Mouse (Mus musculus) CH12.LX (cell line): Measurements from ENCODE around the gene Rpap1.

Experiments used
- BHLHE40 ChIP-seq: IDR thresholded peaks from 2 replicates; pipeline ENCODE4 v1.6.1; 2011; ENCODE audit warnings: mild to moderate bottlenecking, low read depth, low read length, improper control_type of control experiment
- CHD2 ChIP-seq: IDR thresholded peaks from 2 replicates; pipeline ENCODE4 v1.6.1; 2011; ENCODE audit warnings: low read length, improper control_type of control experiment
- CTCF ChIP-seq, 2 experiments: IDR thresholded peaks in 1 of 2; conservative IDR thresholded peaks in 1 of 2; 2 replicates each; pipeline ENCODE4 v1.5.1; 2011 to 2012; ENCODE audit warnings: low read depth in 2 of 2, low read length in 2 of 2, improper control_type of control experiment in 1 of 2, inconsistent platforms in 1 of 2, mild to moderate bottlenecking in 1 of 2, moderate library complexity in 1 of 2
- ETS1 ChIP-seq: conservative IDR thresholded peaks from 2 replicates; pipeline ENCODE4 v1.6.1; 2012; ENCODE audit warnings: low read depth, mild to moderate bottlenecking, inconsistent platforms, low read length, improper control_type of control experiment, moderate library complexity
- IRF4 ChIP-seq: IDR thresholded peaks from 2 replicates; pipeline ENCODE4 v1.6.1; 2014; ENCODE audit warnings: low read depth, mild to moderate bottlenecking, inconsistent platforms, low read length, improper control_type of control experiment
- MAFK ChIP-seq: IDR thresholded peaks from 2 replicates; pipeline ENCODE4 v1.6.1; 2011; ENCODE audit warnings: low read length, improper control_type of control experiment; ENCODE audit not compliant: insufficient replicate concordance
- MYC ChIP-seq: IDR thresholded peaks from 2 replicates; pipeline ENCODE4 v1.6.1; 2011; ENCODE audit warnings: low read depth, mild to moderate bottlenecking, improper control_type of control experiment, low read length
- PAX5 ChIP-seq: IDR thresholded peaks from 2 replicates; pipeline ENCODE4 v1.6.1; 2012; ENCODE audit warnings: low read length, inconsistent platforms, mixed read lengths
- POLR2A ChIP-seq: IDR thresholded peaks from 2 replicates; pipeline ENCODE4 v1.6.1; 2011; ENCODE audit warnings: low read depth, mild to moderate bottlenecking, improper control_type of control experiment, low read length
- SMC3 ChIP-seq: IDR thresholded peaks from 2 replicates; pipeline ENCODE4 v1.6.1; 2011; ENCODE audit warnings: low read depth, low read length, improper control_type of control experiment
- USF1 ChIP-seq: IDR thresholded peaks from 2 replicates; pipeline ENCODE4 v1.6.1; 2014; ENCODE audit warnings: low read depth, mild to moderate bottlenecking, inconsistent platforms, low read length, improper control_type of control experiment

- TF ChIP-seq CHD2 (no peak), USF1 (no peak), BHLHE40 (no peak), CTCF (conservative IDR thresholded peaks at IDR 0.05 in 1 of 2, IDR thresholded peaks at IDR 0.05 in 1 of 2; ENCODE audit: low read depth in 2 of 2, low read length in 2 of 2) (no peak), POLR2A (no peak), MAFK (no peak), PAX5 (no peak), MYC (no peak), ETS1 (no peak), IRF4 (no peak), SMC3 (no peak)
Observed at GRCm38 (mm10) chr2:119762276-119762675, 25.1 kb downstream of the Rpap1 start.
